Mouse (Mus musculus) inflammation-experienced regulatory T-cells, adult 6 months (primary cell): ENCODE measurements around the gene Ccdc159. TPM values are rescaled to one million over a fixed set of nuclear protein-coding genes. Genes with fewer than 3 reads are reported as not detected.

Experiments used
- ATAC-seq: one replicate; pipeline ENCODE4 v1.8.0; 2017
- polyA plus RNA-seq, 3 experiments: library from polyadenylated mRNA; unstranded; fragments of 100-300 nt; shearing (Covaris generic); gene quantifications; one replicate each; pipeline ENCODE4 v1.2.1; 2017

Ccdc159 gene
- polyA plus RNA-seq, 3 experiments from 2014 or later = not detected

DNA sequence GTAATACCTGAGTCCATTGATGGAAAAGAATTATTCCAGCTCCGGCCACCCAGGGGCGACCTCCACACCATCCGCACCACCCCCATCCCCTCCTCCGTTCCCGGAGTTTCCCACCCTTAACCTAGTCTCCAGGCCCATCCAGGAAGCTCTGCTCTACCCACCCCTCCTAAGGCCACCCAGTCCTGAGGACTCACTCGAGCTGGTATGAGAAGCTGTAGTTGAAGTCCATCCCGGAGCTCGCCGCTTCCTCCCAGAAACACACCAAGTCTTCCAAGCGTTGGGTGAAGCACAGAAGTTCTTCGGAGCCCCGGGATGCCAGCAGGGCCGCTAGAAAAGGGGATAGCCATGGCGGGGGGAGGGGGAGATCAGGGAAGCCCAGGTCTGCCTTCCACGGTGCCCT, 34.7 kb downstream of the Ccdc159 start:
- no peak for ATAC-seq

DNA sequence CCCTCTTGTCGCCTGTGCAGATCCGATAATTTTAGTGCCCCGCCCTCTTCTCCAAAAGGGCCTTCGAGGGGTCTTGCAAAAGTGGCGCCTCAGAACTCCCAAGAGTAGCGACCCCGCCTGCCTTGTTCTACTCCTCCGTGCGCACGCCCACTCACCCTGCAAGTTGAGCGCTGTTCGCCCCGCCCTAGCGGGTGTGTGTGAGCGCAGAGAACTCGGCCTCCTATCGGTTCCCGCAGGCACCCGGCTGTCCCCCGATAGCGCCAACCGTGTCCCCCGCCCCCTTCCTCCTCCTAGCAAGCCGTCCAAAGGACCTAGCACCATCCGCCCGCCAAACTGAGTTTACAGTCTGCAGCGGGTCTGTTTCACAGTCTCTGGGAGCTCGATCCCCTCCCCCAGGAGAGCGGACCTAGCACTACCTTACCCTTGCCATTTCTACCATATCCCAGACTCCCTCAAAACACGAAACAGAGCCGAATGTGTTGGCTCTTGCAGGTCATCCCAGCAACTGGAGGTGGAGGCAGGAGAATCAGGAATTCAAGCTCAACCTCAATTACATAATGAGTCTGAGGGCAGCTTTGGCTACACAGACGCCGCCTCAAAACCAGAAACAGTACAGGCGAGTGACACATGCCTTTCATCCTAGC, 35.3 kb downstream of the Ccdc159 start:
- peak; percentile 87 for ATAC-seq

DNA sequence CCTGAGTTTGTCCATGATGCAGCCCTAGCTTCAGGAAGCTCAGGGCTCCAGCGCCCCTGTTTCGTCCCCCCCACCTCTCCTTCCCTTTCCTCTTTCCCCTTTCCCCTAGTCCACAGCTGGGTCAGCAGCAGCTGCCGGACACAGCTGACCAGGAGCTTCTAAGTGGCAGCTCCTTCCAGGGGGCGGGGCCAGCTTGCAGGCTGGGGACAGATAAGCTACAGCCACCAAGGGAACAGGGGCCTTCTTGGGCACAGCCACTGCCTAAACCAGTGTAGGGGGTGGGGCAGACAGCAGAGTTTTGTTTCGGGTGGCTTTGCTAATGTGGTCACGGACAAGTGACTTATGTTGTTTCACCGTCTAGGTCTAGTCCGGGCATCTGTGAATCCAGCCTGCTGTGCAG, 36.1 kb downstream of the Ccdc159 start, which contains the start of gene Epor:
Gene Epor (minus strand): TSS at position 90 of the 400 bp plus-strand sequence.
- ATAC-seq = no peak

DNA sequence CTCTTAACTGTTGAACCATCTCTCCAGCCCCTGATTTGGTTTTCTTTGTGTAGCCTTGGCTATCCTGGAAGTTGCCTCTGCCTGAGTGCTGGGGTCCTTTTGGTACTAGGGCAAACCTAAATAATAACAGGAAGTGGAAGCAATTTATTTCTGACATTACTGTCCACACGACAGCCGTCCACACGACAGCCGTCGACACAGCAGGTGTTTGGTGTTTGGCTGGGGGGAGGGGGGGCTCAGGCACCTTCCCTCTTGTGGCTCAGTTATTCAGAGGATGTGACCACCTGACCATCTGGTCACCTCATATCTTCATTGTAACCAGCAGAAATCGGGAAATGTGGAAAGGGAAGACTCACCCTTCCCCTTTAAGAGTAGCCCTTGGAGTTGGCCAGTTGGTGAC, 41.6 kb downstream of the Ccdc159 start:
- no peak for ATAC-seq

DNA sequence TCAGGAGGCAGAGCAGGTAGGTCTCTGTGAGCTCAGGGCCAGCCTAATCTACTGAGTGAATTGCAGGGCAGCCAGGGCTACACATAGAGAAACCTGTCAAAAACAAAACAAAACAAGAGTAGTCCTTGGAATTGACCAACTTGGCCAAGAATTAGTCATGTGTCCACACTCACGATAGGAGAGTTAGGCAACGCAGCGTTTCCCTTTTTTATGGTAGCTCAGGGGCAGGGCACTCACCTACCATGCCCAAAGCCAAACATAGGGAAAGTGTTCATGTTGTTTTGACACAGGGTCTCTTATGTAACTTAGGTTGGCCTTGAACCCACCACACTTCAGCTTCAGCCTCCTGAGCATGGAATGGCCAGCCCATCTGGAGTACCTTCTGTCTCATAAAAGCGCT, 42.0 kb downstream of the Ccdc159 start:
- no peak for ATAC-seq

DNA sequence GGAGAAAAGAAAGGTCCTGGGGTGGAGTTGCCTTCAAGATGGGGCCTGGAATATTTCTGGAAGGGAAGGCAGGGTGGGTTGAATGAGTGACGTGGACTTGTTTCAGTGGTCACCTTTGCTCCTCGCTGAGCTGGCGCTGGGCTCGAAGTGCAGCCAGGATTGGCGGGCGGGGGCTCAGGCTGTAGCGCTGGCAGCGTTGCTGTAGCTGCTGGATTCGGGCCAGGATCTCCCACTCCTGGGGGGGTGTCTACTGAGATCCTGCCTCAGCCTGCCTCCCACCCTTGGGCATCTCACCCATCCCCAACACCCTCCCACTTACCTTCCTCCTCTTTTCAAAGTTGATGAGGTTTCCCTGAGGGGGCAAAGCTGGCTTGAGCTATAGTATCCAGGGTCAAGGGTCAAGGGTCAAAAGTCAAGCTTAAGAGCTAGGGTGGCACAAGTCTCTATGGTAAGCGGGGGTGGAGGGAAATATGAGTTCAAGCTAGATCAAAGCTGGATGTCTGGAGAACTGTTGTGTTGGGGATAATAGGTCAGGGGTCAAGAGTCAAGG, 49.4 kb downstream of the Ccdc159 start:
- no peak for ATAC-seq

DNA sequence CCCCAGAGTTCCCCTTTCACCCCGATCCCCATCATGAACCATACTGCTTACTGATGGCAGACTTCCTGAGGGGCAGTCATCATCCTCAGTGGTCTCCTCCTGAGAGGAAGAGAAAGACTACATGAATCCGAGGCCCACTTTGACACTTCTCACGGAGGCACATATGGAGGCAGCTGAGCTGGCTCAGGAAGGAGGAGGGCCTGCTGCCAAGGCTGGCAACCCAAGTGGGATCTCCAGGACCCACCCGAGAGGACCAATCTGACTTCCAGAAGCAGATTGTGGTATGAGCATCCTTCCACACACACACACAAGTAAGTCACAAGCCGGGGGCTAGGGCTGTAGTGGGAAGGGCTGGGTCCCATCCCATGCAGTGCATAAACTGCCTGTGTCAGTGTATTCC, 50.1 kb downstream of the Ccdc159 start:
- ATAC-seq = no peak

DNA sequence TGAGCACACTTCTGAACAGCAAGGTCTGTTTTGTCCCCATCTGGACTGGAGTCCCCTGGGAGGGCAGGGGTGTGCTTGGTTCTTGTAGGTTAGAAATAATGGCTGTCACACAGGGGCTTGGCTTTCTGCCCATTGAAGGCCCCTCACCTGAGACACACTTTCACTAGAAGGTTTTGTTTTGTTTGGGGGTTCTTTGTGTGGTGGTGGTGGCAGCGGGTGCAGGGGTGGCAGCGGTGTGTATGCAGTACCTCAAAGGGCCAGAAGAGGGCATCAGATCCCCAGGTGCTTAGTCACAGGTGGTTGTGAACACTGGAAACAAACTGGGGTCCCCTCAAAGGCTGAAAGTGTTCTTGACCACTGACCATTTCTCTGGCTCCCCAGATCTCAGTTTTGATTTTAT, 50.7 kb downstream of the Ccdc159 start:
- ATAC-seq = no peak

DNA sequence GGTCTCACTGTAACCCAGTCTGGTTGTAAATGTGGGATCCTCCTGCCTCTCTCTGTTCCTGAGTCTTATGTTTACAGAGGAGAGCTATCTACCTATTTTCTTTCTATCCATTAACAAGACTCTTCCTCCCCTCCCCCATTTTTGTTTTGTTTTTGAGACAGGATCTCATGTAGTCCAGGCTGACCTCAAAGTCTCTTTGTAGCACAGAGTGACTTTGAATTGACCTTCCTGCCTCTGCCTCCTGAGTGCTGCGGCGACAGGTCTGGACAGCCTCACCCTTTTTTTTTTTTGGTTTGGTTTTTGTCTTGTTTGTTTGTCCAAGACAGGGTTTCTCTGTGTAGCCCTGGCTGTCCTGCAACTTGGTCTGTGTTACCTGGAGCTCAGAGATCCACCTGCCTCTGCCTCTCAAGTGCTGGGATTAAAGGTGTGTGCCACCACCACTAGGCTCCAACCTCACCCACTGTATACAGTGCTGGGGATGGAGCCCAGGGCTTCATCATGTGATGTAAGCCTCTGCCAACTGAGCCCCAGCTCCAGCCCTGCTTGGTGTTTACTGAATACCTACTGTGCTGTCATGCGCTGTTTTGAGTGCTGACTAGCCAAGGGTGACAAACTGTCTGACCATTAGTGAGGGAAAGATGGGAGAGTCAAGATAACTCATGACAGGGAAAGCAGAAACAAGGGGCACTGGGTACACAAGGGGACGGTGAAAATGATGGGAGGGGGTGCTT, 51.3 kb downstream of the Ccdc159 start:
- ATAC-seq = no peak

DNA sequence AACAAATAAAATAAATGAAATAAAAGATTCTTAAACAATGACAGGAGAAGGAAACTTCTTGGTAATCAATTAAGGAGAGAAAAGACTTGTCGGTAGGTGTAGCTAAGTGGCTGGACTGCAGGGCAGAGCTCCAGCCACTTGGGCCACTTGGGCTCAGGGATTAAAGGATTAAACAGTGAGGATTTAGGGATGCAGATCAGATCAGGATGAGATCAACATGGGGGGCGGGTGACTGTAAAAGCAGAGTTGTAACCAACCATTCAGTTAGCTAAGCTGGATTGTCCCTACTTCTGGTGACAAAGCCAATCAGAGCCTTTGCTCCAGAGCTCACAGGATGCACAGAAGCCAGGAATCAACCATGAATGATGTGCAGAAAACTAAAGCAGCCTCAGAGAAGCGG, 56.6 kb downstream of the Ccdc159 start:
- ATAC-seq = no peak

Other genes with a start within 250 kb of the Ccdc159 start
- 10 to 100 TPM in 2 of 3 experiments, 1 to 10 TPM in 1; 9.2 to 21.2 (median 14.6) TPM for gene Ldlr, start 204.0 kb upstream of the Ccdc159 start, polyA plus RNA-seq
- 10 to 100 TPM in 1 of 3 experiments, 1 to 10 TPM in 2; 5.5 to 54.9 (median 8.6) TPM for gene Spc24, start 167.2 kb upstream of the Ccdc159 start, polyA plus RNA-seq
- not detected for gene Kank2, start 128.7 kb upstream of the Ccdc159 start, polyA plus RNA-seq
- not detected for gene Angptl8, start 92.0 kb upstream of the Ccdc159 start, polyA plus RNA-seq
- gene Dock6, start 74.8 kb upstream of the Ccdc159 start, polyA plus RNA-seq = 1 to 10 TPM; 1.7 to 2.1 (median 1.9) TPM
- 1 to 10 TPM; 7.4 to 9.6 (median 8.9) TPM for gene Rab3d, start 9.3 kb upstream of the Ccdc159 start, polyA plus RNA-seq
- gene Tmem205, start 85 bp downstream of the Ccdc159 start, polyA plus RNA-seq = 10 to 100 TPM in 1 of 3 experiments, 1 to 10 TPM in 2; 8.8 to 11.1 (median 9.7) TPM
- gene Plppr2, start 9.6 kb downstream of the Ccdc159 start, polyA plus RNA-seq = 1 to 10 TPM in 1 of 3 experiments, under 1 TPM in 2; 0.26 to 1.2 (median 0.45) TPM
- 1 to 10 TPM; 3.6 to 6.2 (median 4.9) TPM for gene Swsap1, start 28.3 kb downstream of the Ccdc159 start, polyA plus RNA-seq
- under 1 TPM in 2 of 3 experiments, not detected in 1; 0.31 to 0.38 TPM for gene Epor, start 36.0 kb downstream of the Ccdc159 start, polyA plus RNA-seq
- not detected for gene Rgl3, start 62.0 kb downstream of the Ccdc159 start, polyA plus RNA-seq
- not detected for gene Ccdc151, start 75.2 kb downstream of the Ccdc159 start, polyA plus RNA-seq
- gene Prkcsh, start 75.3 kb downstream of the Ccdc159 start, polyA plus RNA-seq = 10 to 100 TPM; 30.8 to 47.7 (median 36.1) TPM
- gene Elavl3, start 124.6 kb downstream of the Ccdc159 start, polyA plus RNA-seq = not detected
- not detected for gene Gm49318, start 143.8 kb downstream of the Ccdc159 start, polyA plus RNA-seq
- gene Zfp653, start 143.9 kb downstream of the Ccdc159 start, polyA plus RNA-seq = 1 to 10 TPM; 2.9 to 7.0 (median 6.5) TPM
- gene Ecsit, start 158.0 kb downstream of the Ccdc159 start, polyA plus RNA-seq = 10 to 100 TPM; 27.7 to 40.0 (median 37.7) TPM
- gene Cnn1, start 171.7 kb downstream of the Ccdc159 start, polyA plus RNA-seq = under 1 TPM; 0.20 to 0.36 (median 0.32) TPM
- gene Elof1, start 189.7 kb downstream of the Ccdc159 start, polyA plus RNA-seq = 10 to 100 TPM; 76.4 to 98.9 (median 89.4) TPM
- gene Acp5, start 208.2 kb downstream of the Ccdc159 start, polyA plus RNA-seq = 100 to 1,000 TPM; 155 to 257 (median 245) TPM
- gene Pigyl, start 229.4 kb downstream of the Ccdc159 start, polyA plus RNA-seq = 10 to 100 TPM; 40.1 to 46.8 (median 43.2) TPM